Mouse (Mus musculus) skeletal muscle tissue, adult 2 months (tissue): Measurements from ENCODE around the gene 1700001O22Rik.
A peak's percentile ranks its signal among the peaks of the same experiment; 100 is the strongest.

Source experiments
- DNase-seq: peaks from one replicate; pipeline ENCODE4 v3.0.0-alpha.2; 2012; ENCODE audit warnings: low read depth, low spot score

The 1700001O22Rik gene

GRCm38 (mm10) chr2:30754831-30755230 is 48.6 kb downstream of the 1700001O22Rik start:
- no peak for DNase-seq

- peak; percentile 81 for DNase-seq
Measured at GRCm38 (mm10) chr2:30753219-30753618, 50.2 kb downstream of the 1700001O22Rik start.

DNA sequence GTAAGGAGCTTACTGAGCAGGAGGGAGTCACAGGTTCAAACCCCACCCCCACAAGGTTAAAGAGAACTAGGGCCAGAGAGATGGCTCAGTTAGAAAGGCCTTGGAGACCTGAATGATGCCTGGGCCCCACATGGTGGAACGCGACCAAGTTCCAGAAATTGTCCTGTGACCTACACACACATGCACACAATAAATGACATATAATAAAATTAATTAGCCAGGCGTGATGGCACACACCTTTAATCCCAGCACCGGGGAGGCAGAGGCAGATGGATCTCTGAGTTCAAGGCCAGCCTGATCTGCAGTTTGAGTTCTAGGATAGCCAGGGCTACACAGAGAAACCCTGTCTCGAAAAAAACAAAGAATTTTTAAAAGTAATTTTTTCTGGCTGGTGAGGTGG is 51.0 kb downstream of the 1700001O22Rik start:
- no peak for DNase-seq

GRCm38 (mm10) chr2:30750025-30750424 is 53.4 kb downstream of the 1700001O22Rik start:
- DNase-seq = no peak

DNA sequence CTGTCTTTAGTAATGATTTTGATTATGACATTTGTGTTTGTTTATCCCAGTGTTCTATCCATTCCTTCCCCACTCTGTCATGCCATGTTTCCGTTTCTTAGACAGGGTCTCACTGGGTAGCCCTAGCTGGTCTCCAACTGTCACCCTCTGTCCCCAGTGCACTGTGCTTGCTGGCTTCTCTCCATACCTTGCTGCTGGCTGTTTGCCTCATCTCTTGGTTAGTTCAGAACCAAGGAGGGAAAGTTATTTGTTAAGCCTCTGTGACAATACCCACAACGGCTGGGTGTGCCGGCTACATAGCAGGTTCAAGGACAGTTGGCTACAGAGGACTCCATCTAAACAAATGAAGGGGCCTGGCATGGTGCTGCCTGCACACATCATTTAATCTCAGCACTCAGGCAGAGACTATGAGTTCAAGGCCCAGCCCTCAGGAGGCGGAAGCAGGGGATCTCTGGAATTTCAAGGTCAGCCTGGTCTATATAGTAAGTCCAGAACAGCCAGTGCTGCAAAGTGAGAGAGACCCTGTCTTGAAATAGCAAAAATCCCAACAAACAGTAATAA is 55.8 kb downstream of the 1700001O22Rik start:
- no peak for DNase-seq
